Mouse (Mus musculus): ENCODE results near the gene Fyn.

DNA sequence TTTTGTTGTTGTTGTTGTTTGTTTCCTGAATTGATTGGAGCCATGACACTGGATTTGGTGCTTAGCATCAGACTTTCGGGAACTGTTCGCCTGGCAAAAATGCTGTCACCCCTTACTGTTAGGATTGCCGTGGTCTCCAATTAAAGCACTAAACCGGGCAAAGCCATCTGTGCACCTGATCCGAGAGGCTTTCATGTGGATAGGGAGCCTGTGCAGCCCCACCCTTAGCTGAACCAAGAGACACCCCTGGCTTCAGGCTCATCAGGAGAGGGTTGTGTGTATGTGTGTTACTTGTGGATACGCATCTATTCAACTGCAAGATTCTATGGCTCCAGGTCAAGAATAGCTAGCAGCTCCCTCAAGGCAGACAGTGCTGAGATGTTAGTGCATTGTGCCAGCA, 207.8 kb downstream of the Fyn start:
- no peak for TF ChIP-seq CTCF (IDR thresholded peaks at IDR 0.05; ENCODE audit: low read depth, low read length)
- TF ChIP-seq GATA1 (IDR thresholded peaks at IDR 0.05; ENCODE audit: borderline replicate concordance, low read length) = no peak
- TF ChIP-seq GATA2 (IDR thresholded peaks at IDR 0.05; ENCODE audit: borderline replicate concordance, low read depth, low read length) = no peak
- TF ChIP-seq POLR2AphosphoS5 (IDR thresholded peaks at IDR 0.05; ENCODE audit: insufficient replicate concordance, low read depth, low read length) = no peak
- TF ChIP-seq TAL1 (conservative IDR thresholded peaks at IDR 0.05; ENCODE audit: low read depth, low read length) = no peak
